Mouse (Mus musculus) ES-Bruce4 (cell line): ENCODE measurements around the gene Fgfr2. TPM values are rescaled to one million over a fixed set of nuclear protein-coding genes. Genes with fewer than 3 reads are reported as not detected.

Source experiments
- H3K27ac ChIP-seq: 2 replicates; pipeline ENCODE4 v1.5.1; 2012; ENCODE audit warnings: low read length, inconsistent platforms; ENCODE audit not compliant: insufficient read depth
- H3K27me3 ChIP-seq: 2 replicates; pipeline ENCODE4 v1.6.1; 2012; ENCODE audit warnings: mild to moderate bottlenecking, low read length, inconsistent platforms; ENCODE audit not compliant: control insufficient read depth, poor library complexity, insufficient read depth, severe bottlenecking
- H3K36me3 ChIP-seq: 2 replicates; pipeline ENCODE4 v1.6.1; 2012; ENCODE audit warnings: inconsistent platforms, mild to moderate bottlenecking, low read length, moderate library complexity; ENCODE audit not compliant: control insufficient read depth, poor library complexity, insufficient read depth, severe bottlenecking
- H3K4me1 ChIP-seq: one replicate; pipeline ENCODE4 v1.8.1; 2011; ENCODE audit warnings: low read length; ENCODE audit not compliant: control insufficient read depth, insufficient read depth
- H3K4me3 ChIP-seq: 2 replicates; pipeline ENCODE4 v1.5.1; 2011; ENCODE audit warnings: low read depth, mild to moderate bottlenecking, low read length
- H3K9ac ChIP-seq: 2 replicates; pipeline ENCODE4 v1.6.1; 2012; ENCODE audit warnings: low read depth, mild to moderate bottlenecking, inconsistent platforms; ENCODE audit not compliant: poor library complexity, severe bottlenecking
- H3K9me3 ChIP-seq: replicated peaks from 2 replicates; pipeline ENCODE4 v1.6.1; 2012; ENCODE audit warnings: mild to moderate bottlenecking, low read length, inconsistent platforms; ENCODE audit not compliant: control insufficient read depth, poor library complexity, insufficient read depth, severe bottlenecking
- CTCF ChIP-seq: IDR thresholded peaks from one replicate; pipeline ENCODE4 v1.8.1; 2011; ENCODE audit warnings: low read depth, low read length
- EP300 ChIP-seq: IDR thresholded peaks from 2 replicates; pipeline ENCODE4 v1.6.1; 2011; ENCODE audit warnings: low read depth, low read length; ENCODE audit not compliant: insufficient read depth
- POLR2A ChIP-seq: IDR thresholded peaks from one replicate; pipeline ENCODE4 v1.8.1; 2011; ENCODE audit warnings: low read length; ENCODE audit not compliant: insufficient read depth
- polyA plus RNA-seq: library from polyadenylated mRNA; stranded (reverse); fragments of >200 nt; gene quantifications from 2 replicates; pipeline ENCODE4 v1.2.4, GENCODE M21; 2011; ENCODE audit warnings: low read depth; ENCODE audit not compliant: missing spikeins, insufficient read depth, insufficient read length

The Fgfr2 gene
- polyA plus RNA-seq, 1 experiment: 34.8 TPM

DNA sequence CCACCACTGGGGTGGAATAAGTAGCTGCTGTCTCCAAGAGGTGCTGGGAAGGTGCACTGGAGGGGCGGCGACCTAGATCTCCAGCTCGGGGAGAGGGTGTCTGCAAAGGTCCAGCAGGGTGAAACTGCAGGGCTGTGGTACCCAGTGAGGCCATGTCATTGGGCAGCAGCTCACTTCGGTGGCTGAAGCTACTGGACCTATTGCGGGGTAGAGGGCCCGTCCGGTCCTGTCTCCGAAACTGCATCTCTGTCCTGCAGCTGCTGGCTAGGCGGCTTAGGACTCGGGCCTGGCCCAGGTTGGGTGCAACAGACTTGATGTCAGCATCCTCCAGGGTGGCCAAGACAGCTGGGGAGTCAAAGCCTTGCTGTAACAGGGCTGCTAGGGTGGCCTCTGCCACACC is 109.2 kb downstream of the Fgfr2 start:
- Histone ChIP-seq H3K36me3 (peaks cover 43% of the 10 kb centered on the region), H3K27me3 (no peaks in the 10 kb centered on the region), H3K27ac (no peak overlapping the region), H3K4me3 (no peak overlapping the region), H3K4me1 (peaks cover 9% of the 10 kb centered on the region), H3K9me3 (no peaks in the 10 kb centered on the region), H3K9ac (no peak overlapping the region)
- TF ChIP-seq POLR2A (no peak), EP300 (no peak), CTCF (no peak)

DNA sequence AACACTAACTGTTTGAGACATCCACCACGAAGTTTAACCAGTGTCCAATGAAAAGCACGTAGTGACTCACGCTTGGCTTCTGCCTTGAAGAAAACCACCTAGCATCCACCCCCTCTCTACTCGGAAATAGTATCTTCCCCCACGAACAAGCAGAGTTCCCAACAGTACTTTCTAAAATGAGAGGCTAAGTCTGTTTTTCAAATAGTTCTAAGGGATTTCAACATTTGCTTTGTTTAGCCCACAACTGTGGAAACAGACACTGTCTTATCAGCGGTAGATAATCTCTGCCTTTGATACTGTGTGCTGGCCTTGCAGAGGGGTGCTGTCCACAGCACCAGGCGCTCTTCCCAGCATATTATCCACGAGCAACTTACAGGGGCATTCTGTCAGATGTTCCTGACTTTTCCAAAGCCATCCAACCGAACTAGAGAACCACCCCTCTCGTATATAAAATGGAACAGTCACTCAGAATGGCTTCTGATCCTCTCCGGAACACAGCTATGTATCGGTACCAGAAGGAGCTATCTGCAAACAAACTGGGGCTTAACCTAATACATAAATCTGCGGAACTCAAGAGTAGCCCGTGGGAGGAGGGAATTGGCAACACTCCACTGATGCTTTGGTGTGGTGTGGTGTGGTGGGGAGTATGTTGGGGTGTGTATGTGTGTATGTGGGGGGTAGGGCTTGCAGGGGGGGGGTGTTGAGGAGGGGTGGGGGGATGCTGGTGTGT is 110.3 kb downstream of the Fgfr2 start:
- no peak overlapping the region for H3K9ac ChIP-seq

GRCm38 (mm10) chr7:133011611-133012010 is 111.5 kb downstream of the Fgfr2 start:
- no peak overlapping the region for H3K9ac ChIP-seq
- peaks cover 30% of the 10 kb centered on the region for H3K36me3 ChIP-seq
- H3K4me3 ChIP-seq: no peak overlapping the region
- TF ChIP-seq CTCF: no peak
- TF ChIP-seq POLR2A: no peak
- no peak for TF ChIP-seq EP300
- no peak overlapping the region for H3K27ac ChIP-seq
- H3K9me3 ChIP-seq: no peaks in the 10 kb centered on the region
- H3K27me3 ChIP-seq: no peaks in the 10 kb centered on the region
- H3K4me1 ChIP-seq: peaks cover 12% of the 10 kb centered on the region

More for the DNA sequence above, 110.3 kb downstream of the Fgfr2 start:
- H3K4me3 ChIP-seq: no peak overlapping the region
- H3K4me1 ChIP-seq: peaks cover 12% of the 10 kb centered on the region
- TF ChIP-seq EP300 (no peak), POLR2A (no peak), CTCF (no peak)
- H3K36me3 ChIP-seq: peaks cover 34% of the 10 kb centered on the region
- H3K27me3 ChIP-seq: no peaks in the 10 kb centered on the region
- no peaks in the 10 kb centered on the region for H3K9me3 ChIP-seq
- no peak overlapping the region for H3K27ac ChIP-seq

DNA sequence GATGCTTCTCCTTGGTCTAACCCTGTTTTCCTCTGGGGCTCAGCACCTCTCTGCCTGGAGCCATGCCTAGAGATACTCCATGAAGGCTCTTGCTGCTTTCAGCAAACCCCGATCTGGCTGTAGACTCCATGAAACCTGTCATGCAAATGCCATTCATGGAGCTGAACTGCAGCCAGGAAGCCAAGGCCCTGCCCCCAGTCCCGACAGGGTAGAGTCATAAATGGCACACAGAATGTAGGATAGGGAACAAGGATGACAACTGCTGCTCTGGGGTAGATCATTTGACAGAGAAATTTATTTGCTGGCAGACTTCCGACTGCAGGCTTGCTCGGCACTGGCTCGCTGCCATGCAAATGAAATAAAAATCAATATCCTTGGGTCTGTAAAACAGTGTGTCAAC is 112.0 kb downstream of the Fgfr2 start:
- Histone ChIP-seq H3K9me3 (no peaks in the 10 kb centered on the region), H3K4me1 (peaks cover 12% of the 10 kb centered on the region), H3K36me3 (peaks cover 30% of the 10 kb centered on the region), H3K27ac (no peak overlapping the region), H3K4me3 (no peak overlapping the region), H3K27me3 (no peaks in the 10 kb centered on the region), H3K9ac (no peak overlapping the region)
- TF ChIP-seq CTCF (no peak), POLR2A (no peak), EP300 (no peak)

- no peaks in the 10 kb centered on the region for H3K27me3 ChIP-seq
- no peaks in the 10 kb centered on the region for H3K9me3 ChIP-seq
- H3K27ac ChIP-seq: no peak overlapping the region
- peaks cover 15% of the 10 kb centered on the region for H3K4me1 ChIP-seq
- TF ChIP-seq CTCF (no peak), EP300 (no peak), POLR2A (no peak)
- H3K36me3 ChIP-seq: peaks cover 30% of the 10 kb centered on the region
- no peak overlapping the region for H3K9ac ChIP-seq
- H3K4me3 ChIP-seq: no peak overlapping the region
These were observed 112.7 kb downstream of the Fgfr2 start for GRCm38 (mm10) chr7:133010477-133010876.

- Histone ChIP-seq H3K9ac (no peak overlapping the region), H3K9me3 (no peaks in the 10 kb centered on the region), H3K27ac (no peak overlapping the region), H3K36me3 (peaks cover 24% of the 10 kb centered on the region), H3K4me3 (no peak overlapping the region), H3K4me1 (peaks cover 15% of the 10 kb centered on the region), H3K27me3 (no peaks in the 10 kb centered on the region)
- TF ChIP-seq POLR2A (no peak), EP300 (no peak), CTCF (no peak)
These were observed 113.5 kb downstream of the Fgfr2 start for GRCm38 (mm10) chr7:133009676-133010075.
